Mouse (Mus musculus) testis, adult 2 months (tissue): ENCODE data around the gene Cytl1.

ENCODE experiments used
- CTCF ChIP-seq: fragments of 200-500 bp; IDR thresholded peaks from 2 replicates; pipeline ENCODE4 v1.5.1; 2012; ENCODE audit warnings: low read depth, mild to moderate bottlenecking, inconsistent platforms, low read length, moderate library complexity; ENCODE audit not compliant: control insufficient read depth, insufficient read depth, insufficient replicate concordance
- POLR2A ChIP-seq: fragments of 200-500 bp; IDR thresholded peaks from 2 replicates; pipeline ENCODE4 v1.6.1; 2012; ENCODE audit warnings: low read depth, mild to moderate bottlenecking, inconsistent platforms, low read length, moderate library complexity; ENCODE audit not compliant: control insufficient read depth

- TF ChIP-seq CTCF (no peak), POLR2A (no peak)
Observed at GRCm38 (mm10) chr5:37720670-37721069, 14.6 kb upstream of the Cytl1 start.
